Mouse (Mus musculus) 3T3-L1 (cell line): ENCODE data around the gene Cdrt4.

Experiments
- DNase-seq: peaks from one replicate; pipeline ENCODE4 v3.0.0-alpha.2; 2015; ENCODE audit warnings: low read depth, low spot score

The Cdrt4 gene

GRCm38 (mm10) chr11:62940176-62940575 lies 10.8 kb upstream of the Cdrt4 start:
- peak; percentile 53 for DNase-seq

GRCm38 (mm10) chr11:62943538-62943937 lies 7.5 kb upstream of the Cdrt4 start:
- DNase-seq, result no peak

- DNase-seq, result no peak
Measured at GRCm38 (mm10) chr11:62945514-62945913, 5.5 kb upstream of the Cdrt4 start.

- DNase-seq, result peak; percentile 75
Measured at GRCm38 (mm10) chr11:62949548-62949947, 1.4 kb upstream of the Cdrt4 start.

GRCm38 (mm10) chr11:62954766-62955165 lies 3.8 kb downstream of the Cdrt4 start:
- DNase-seq, result no peak

- DNase-seq, result no peak
Measured at GRCm38 (mm10) chr11:62955186-62955585, 4.2 kb downstream of the Cdrt4 start.

- no peak for DNase-seq
Measured at GRCm38 (mm10) chr11:62955776-62956175, 4.8 kb downstream of the Cdrt4 start.

- DNase-seq, result no peak
Measured at GRCm38 (mm10) chr11:62957626-62958180, 6.7 kb downstream of the Cdrt4 start.

- no peak for DNase-seq
Measured at GRCm38 (mm10) chr11:62963292-62963691, 12.3 kb downstream of the Cdrt4 start.

- DNase-seq, result no peak
Measured at GRCm38 (mm10) chr11:62966424-62966764, 15.4 kb downstream of the Cdrt4 start.

GRCm38 (mm10) chr11:62966765-62967633 lies 16.0 kb downstream of the Cdrt4 start:
- DNase-seq, result peak; percentile 40

- DNase-seq, result peak; percentile 12
Measured at GRCm38 (mm10) chr11:62977176-62977575, 26.2 kb downstream of the Cdrt4 start.

- DNase-seq, result no peak
Measured at GRCm38 (mm10) chr11:62978886-62979285, 27.9 kb downstream of the Cdrt4 start.

GRCm38 (mm10) chr11:62981729-62982128 lies 30.7 kb downstream of the Cdrt4 start:
- peak; percentile 40 for DNase-seq

- DNase-seq, result no peak
Measured at GRCm38 (mm10) chr11:62983793-62984192, 32.8 kb downstream of the Cdrt4 start.

GRCm38 (mm10) chr11:62984365-62984764 lies 33.4 kb downstream of the Cdrt4 start:
- DNase-seq, result no peak

GRCm38 (mm10) chr11:62985075-62985474 lies 34.1 kb downstream of the Cdrt4 start:
- DNase-seq, result no peak

GRCm38 (mm10) chr11:62986578-62986977 lies 35.6 kb downstream of the Cdrt4 start:
- DNase-seq, result no peak

GRCm38 (mm10) chr11:62990150-62990685 lies 39.2 kb downstream of the Cdrt4 start:
- no peak for DNase-seq

- DNase-seq, result peak; percentile 54
Measured at GRCm38 (mm10) chr11:62990811-62991210, 39.8 kb downstream of the Cdrt4 start.

- DNase-seq, result no peak
Measured at GRCm38 (mm10) chr11:62992545-62993242, 41.7 kb downstream of the Cdrt4 start.

GRCm38 (mm10) chr11:62995066-62995754 lies 44.2 kb downstream of the Cdrt4 start:
- no peak for DNase-seq
